Mouse (Mus musculus) MEL (cell line): ENCODE results near the gene Olfr1340. TPM values are rescaled to one million over a fixed set of nuclear protein-coding genes. Genes with fewer than 3 reads are reported as not detected.

Source experiments
- DNase-seq: peaks from one replicate; pipeline ENCODE4 v3.0.0; 2011; ENCODE audit warnings: low read depth, low spot score
- H3K27ac ChIP-seq: 2 replicates; pipeline ENCODE4 v1.5.1; 2012; ENCODE audit warnings: low read depth, mild to moderate bottlenecking, control low read depth, low read length, moderate library complexity; ENCODE audit not compliant: control insufficient read depth
- H3K27me3 ChIP-seq, 2 experiments: fragments of 150-350 bp in 1 of 2; sonication (generic) in 1 of 2; 2 replicates each; pipeline ENCODE4 v1.6.1; 2012; ENCODE audit warnings: low read length in 2 of 2, mild to moderate bottlenecking in 2 of 2, improper control_type of control experiment in 1 of 2, moderate library complexity in 1 of 2; ENCODE audit not compliant: insufficient read depth in 2 of 2, control insufficient read depth in 1 of 2
- H3K36me3 ChIP-seq, 2 experiments: 2 replicates each; pipeline ENCODE4 v1.6.1; 2012 to 2014; ENCODE audit warnings: low read length in 2 of 2, improper control_type of control experiment in 1 of 2, inconsistent platforms in 1 of 2, mild to moderate bottlenecking in 1 of 2; ENCODE audit not compliant: insufficient read depth in 2 of 2, control insufficient read depth in 1 of 2
- H3K4me1 ChIP-seq, 2 experiments: fragments of 150-350 bp in 1 of 2; sonication (generic) in 1 of 2; 2 replicates each; pipeline ENCODE4 v1.6.1; 2012; ENCODE audit warnings: low read length in 2 of 2, improper control_type of control experiment in 1 of 2, mild to moderate bottlenecking in 1 of 2; ENCODE audit not compliant: insufficient read depth in 2 of 2, control insufficient read depth in 1 of 2
- H3K4me3 ChIP-seq, 2 experiments: fragments of 150-350 bp in 1 of 2; sonication (generic) in 1 of 2; 2 replicates each; pipeline ENCODE4 v1.5.1; 2012; ENCODE audit warnings: low read depth in 2 of 2, low read length in 2 of 2, mild to moderate bottlenecking in 2 of 2, moderate library complexity in 2 of 2, control low read depth in 1 of 2, improper control_type of control experiment in 1 of 2; ENCODE audit not compliant: control insufficient read depth in 1 of 2, insufficient read depth in 1 of 2
- H3K79me2 ChIP-seq: 2 replicates; pipeline ENCODE4 v1.6.1; 2012; ENCODE audit warnings: mild to moderate bottlenecking, low read length, moderate library complexity; ENCODE audit not compliant: control insufficient read depth, poor library complexity, insufficient read depth
- H3K9ac ChIP-seq: 2 replicates; pipeline ENCODE4 v1.6.1; 2012; ENCODE audit warnings: low read depth, mild to moderate bottlenecking, control low read depth, low read length, moderate library complexity; ENCODE audit not compliant: control insufficient read depth, poor library complexity, severe bottlenecking
- H3K9me3 ChIP-seq: fragments of 150-350 bp; sonication (generic); replicated peaks from 2 replicates; pipeline ENCODE4 v1.6.1; 2012; ENCODE audit warnings: mild to moderate bottlenecking, low read length, improper control_type of control experiment, moderate library complexity; ENCODE audit not compliant: insufficient read depth
- BHLHE40 ChIP-seq: IDR thresholded peaks from 2 replicates; pipeline ENCODE4 v1.6.1; 2012; ENCODE audit warnings: low read depth, mild to moderate bottlenecking, inconsistent platforms, low read length, improper control_type of control experiment, borderline replicate concordance
- CTCF ChIP-seq, 3 experiments: IDR thresholded peaks in 2 of 3; conservative IDR thresholded peaks in 1 of 3; 2 replicates each; pipeline ENCODE4 v1.5.1; 2011 to 2012; ENCODE audit warnings: low read length in 3 of 3, low read depth in 2 of 3, mild to moderate bottlenecking in 2 of 3, improper control_type of control experiment in 1 of 3, inconsistent platforms in 1 of 3, mixed read lengths in 1 of 3, moderate library complexity in 1 of 3; ENCODE audit not compliant: control insufficient read depth in 1 of 3, insufficient read depth in 1 of 3, poor library complexity in 1 of 3, severe bottlenecking in 1 of 3
- ETS1 ChIP-seq: IDR thresholded peaks from 2 replicates; pipeline ENCODE4 v1.6.1; 2012; ENCODE audit warnings: low read depth, mild to moderate bottlenecking, inconsistent platforms, low read length, improper control_type of control experiment, moderate library complexity
- HCFC1 ChIP-seq: IDR thresholded peaks from 2 replicates; pipeline ENCODE4 v1.6.1; 2012; ENCODE audit warnings: low read depth, mild to moderate bottlenecking, inconsistent platforms, low read length, improper control_type of control experiment, moderate library complexity
- MXI1 ChIP-seq: IDR thresholded peaks from 2 replicates; pipeline ENCODE4 v1.6.1; 2011; ENCODE audit warnings: mild to moderate bottlenecking, low read depth, low read length, improper control_type of control experiment
- MYB ChIP-seq: IDR thresholded peaks from 2 replicates; pipeline ENCODE4 v1.6.1; 2011; ENCODE audit warnings: mild to moderate bottlenecking, low read depth, low read length, improper control_type of control experiment
- NELFE ChIP-seq: IDR thresholded peaks from 2 replicates; pipeline ENCODE4 v1.6.1; 2011; ENCODE audit warnings: low read depth, low read length, improper control_type of control experiment
- POLR2A ChIP-seq, 2 experiments: IDR thresholded peaks; 2 replicates each; pipeline ENCODE4 v1.6.1; 2011 to 2012; ENCODE audit warnings: low read length in 2 of 2, mild to moderate bottlenecking in 2 of 2, control low read depth in 1 of 2, improper control_type of control experiment in 1 of 2, low read depth in 1 of 2, moderate library complexity in 1 of 2; ENCODE audit not compliant: control insufficient read depth in 1 of 2, insufficient read depth in 1 of 2, poor library complexity in 1 of 2
- POLR2AphosphoS5 ChIP-seq: IDR thresholded peaks from 2 replicates; pipeline ENCODE4 v1.6.1; 2012; ENCODE audit warnings: low read depth, borderline replicate concordance, mild to moderate bottlenecking, inconsistent platforms, low read length, moderate library complexity, mixed read lengths
- RCOR1 ChIP-seq: IDR thresholded peaks from 2 replicates; pipeline ENCODE4 v1.6.1; 2012; ENCODE audit warnings: low read depth, mild to moderate bottlenecking, inconsistent platforms, low read length, improper control_type of control experiment
- UBTF ChIP-seq: IDR thresholded peaks from 2 replicates; pipeline ENCODE4 v1.6.1; 2012; ENCODE audit warnings: low read depth, mild to moderate bottlenecking, inconsistent platforms, low read length, improper control_type of control experiment, moderate library complexity, borderline replicate concordance; ENCODE audit not compliant: insufficient read depth
- USF2 ChIP-seq, 2 experiments: IDR thresholded peaks; 2 replicates each; pipeline ENCODE4 v1.6.1; 2011 to 2012; ENCODE audit warnings: improper control_type of control experiment in 2 of 2, low read length in 2 of 2, borderline replicate concordance in 1 of 2, inconsistent platforms in 1 of 2, low read depth in 1 of 2, mild to moderate bottlenecking in 1 of 2; ENCODE audit not compliant: insufficient read depth in 1 of 2
- ZC3H11A ChIP-seq: IDR thresholded peaks from 2 replicates; pipeline ENCODE4 v1.6.1; 2012; ENCODE audit warnings: low read depth, mild to moderate bottlenecking, inconsistent platforms, low read length, improper control_type of control experiment
- ZKSCAN1 ChIP-seq: IDR thresholded peaks from 2 replicates; pipeline ENCODE4 v1.6.1; 2012; ENCODE audit warnings: low read depth, mild to moderate bottlenecking, inconsistent platforms, low read length, improper control_type of control experiment, moderate library complexity
- ZMIZ1 ChIP-seq: IDR thresholded peaks from 2 replicates; pipeline ENCODE4 v1.6.1; 2012; ENCODE audit warnings: low read depth, mild to moderate bottlenecking, inconsistent platforms, low read length, improper control_type of control experiment, moderate library complexity
- polyA plus RNA-seq, 2 experiments: library from polyadenylated mRNA; stranded (reverse) in 1 of 2; unstranded in 1 of 2; fragments of >175 nt in 1 of 2; fragments of >200 nt in 1 of 2; gene quantifications; 2 replicates each; pipeline versions ENCODE4 v1.2.1 to v1.2.4; 2012; ENCODE audit warnings: low replicate concordance in 2 of 2, low read depth in 1 of 2; ENCODE audit not compliant: insufficient read length in 2 of 2, insufficient read depth in 1 of 2, missing spikeins in 1 of 2
- total RNA-seq: library from RNA; depleted of rRNA; stranded (reverse); fragments of 300-350 nt; gene quantifications from 2 replicates; pipeline ENCODE4 v1.2.3, GENCODE M21; 2012

Olfr1340 gene
- total and polyA plus RNA-seq, 3 experiments: not detected

GRCm38 (mm10) chr4:118740988-118741698 lies 21.2 kb downstream of the Olfr1340 start:
- no peaks in the 10 kb centered on the region for H3K9me3 ChIP-seq
- no peak for TF ChIP-seq POLR2AphosphoS5
- no peak for TF ChIP-seq POLR2A (IDR thresholded peaks at IDR 0.05; ENCODE audit: control insufficient read depth in 1 of 2, insufficient read depth in 1 of 2, low read depth in 1 of 2, low read length in 2 of 2, poor library complexity in 1 of 2)
- TF ChIP-seq NELFE: no peak
- no peak for TF ChIP-seq CTCF (IDR thresholded peaks at IDR 0.05 in 2 of 3, conservative IDR thresholded peaks at IDR 0.05 in 1 of 3; ENCODE audit: control insufficient read depth in 1 of 3, insufficient read depth in 1 of 3, low read depth in 2 of 3, low read length in 3 of 3, poor library complexity in 1 of 3, severe bottlenecking in 1 of 3)
- no peak for TF ChIP-seq ZMIZ1
- TF ChIP-seq MXI1: no peak
- TF ChIP-seq ZKSCAN1: no peak
- TF ChIP-seq USF2 (IDR thresholded peaks at IDR 0.05; ENCODE audit: borderline replicate concordance in 1 of 2, insufficient read depth in 1 of 2, low read depth in 1 of 2, low read length in 2 of 2): no peak
- no peak for TF ChIP-seq BHLHE40
- no peak for TF ChIP-seq ETS1
- no peak for DNase-seq
- no peaks in the 10 kb centered on the region for H3K36me3 ChIP-seq
- H3K27ac ChIP-seq: no peak overlapping the region
- H3K9ac ChIP-seq: no peak overlapping the region
- H3K27me3 ChIP-seq: no peaks in the 10 kb centered on the region; a peak in 1 of 4 replicates
- H3K4me1 ChIP-seq: no peaks in the 10 kb centered on the region
- no peaks in the 10 kb centered on the region for H3K79me2 ChIP-seq
- H3K4me3 ChIP-seq: no peak overlapping the region

GRCm38 (mm10) chr4:118741881-118742280 lies 21.9 kb downstream of the Olfr1340 start:
- no peak overlapping the region for H3K9ac ChIP-seq
- TF ChIP-seq MYB (no peak), ZC3H11A (no peak), HCFC1 (no peak), UBTF (no peak), RCOR1 (no peak), ETS1 (no peak)
- H3K4me1 ChIP-seq: no peaks in the 10 kb centered on the region

More at GRCm38 (mm10) chr4:118741881-118742280, 21.9 kb downstream of the Olfr1340 start:
- H3K27ac ChIP-seq: no peak overlapping the region
- no peak for DNase-seq
- no peaks in the 10 kb centered on the region; a peak in 1 of 4 replicates for H3K27me3 ChIP-seq
- H3K79me2 ChIP-seq: no peaks in the 10 kb centered on the region
- H3K36me3 ChIP-seq: no peaks in the 10 kb centered on the region
- H3K9me3 ChIP-seq: no peaks in the 10 kb centered on the region
- H3K4me3 ChIP-seq: no peak overlapping the region
